Mouse (Mus musculus): ENCODE data around the gene Mettl1.

Mettl1 gene

DNA sequence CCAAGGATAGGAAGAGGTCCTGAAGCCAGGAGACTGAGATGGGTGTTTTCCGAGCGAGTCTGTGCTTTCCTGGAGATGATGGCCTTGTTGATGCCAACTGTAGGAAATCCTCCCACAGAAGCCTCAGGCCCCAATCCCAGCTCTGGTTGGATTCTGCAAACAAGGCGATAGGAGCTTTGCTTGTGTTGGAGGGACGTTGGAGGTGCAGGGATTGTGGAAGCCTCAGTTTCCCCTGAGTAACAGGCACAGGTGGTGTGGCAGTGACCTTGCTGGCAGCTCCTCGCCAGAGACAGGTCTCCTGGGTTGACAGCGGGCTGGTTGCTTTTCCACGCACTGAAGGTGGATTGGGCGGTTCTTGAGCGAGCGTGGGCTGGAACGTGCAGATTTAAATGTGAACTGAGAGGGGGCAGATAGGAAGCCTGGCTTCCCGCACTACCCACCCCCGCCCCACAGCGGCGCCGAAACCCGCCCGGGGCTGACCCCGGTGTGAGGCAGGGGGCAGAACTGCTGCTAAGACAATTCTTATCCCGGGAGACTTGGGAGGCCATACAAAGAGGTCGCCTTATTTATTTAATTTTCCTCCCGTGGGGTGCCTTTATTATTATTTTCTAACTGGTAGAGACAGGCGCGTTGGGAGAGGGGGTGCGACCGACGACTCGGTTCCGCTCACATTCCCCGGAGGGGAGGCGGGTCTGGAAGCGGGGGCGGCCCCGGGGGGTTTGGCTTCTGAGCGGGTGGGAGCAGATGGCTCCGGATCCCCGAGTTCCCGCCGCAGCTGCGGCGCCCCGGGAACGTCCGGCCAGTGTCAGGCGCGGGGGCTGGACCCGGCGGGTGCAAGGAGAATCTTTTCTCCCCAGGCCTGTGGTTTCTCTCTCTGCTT is 39.9 kb downstream of the Mettl1 start:
- in situ Hi-C loops (cut with MboI, MseI), result no loop called here

DNA sequence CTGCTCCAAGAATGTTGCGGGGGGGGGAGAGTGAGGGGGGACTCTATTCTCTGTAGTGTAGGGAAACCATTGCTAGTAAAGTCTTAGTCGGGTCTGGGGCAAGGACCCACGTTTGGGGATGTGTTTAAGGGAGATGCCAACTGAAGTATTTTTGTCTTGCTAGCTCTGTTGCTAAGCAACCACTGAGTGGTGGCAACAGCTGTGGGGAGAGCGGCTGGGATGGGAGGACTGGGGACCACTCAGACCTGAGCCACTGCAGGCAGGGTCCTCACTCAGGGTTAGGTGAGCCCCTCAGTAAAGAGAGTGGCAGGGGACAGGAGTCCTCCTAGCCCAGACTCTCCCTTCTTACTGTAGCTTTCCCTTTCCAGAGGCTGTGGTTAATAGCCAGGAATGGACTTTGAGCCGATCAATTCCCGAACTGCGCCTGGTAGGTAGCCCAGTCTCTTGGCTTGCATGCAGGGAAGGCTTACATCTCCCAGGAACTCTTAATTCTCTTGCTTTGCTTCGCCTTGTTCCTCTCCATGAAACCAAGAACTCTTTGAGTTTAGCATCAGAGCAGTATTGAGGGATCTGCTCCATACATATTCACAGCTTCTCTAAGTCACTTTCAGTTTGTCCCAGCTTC is 40.9 kb downstream of the Mettl1 start:
- in situ Hi-C loops (cut with MboI, MseI), result no loop called here

DNA sequence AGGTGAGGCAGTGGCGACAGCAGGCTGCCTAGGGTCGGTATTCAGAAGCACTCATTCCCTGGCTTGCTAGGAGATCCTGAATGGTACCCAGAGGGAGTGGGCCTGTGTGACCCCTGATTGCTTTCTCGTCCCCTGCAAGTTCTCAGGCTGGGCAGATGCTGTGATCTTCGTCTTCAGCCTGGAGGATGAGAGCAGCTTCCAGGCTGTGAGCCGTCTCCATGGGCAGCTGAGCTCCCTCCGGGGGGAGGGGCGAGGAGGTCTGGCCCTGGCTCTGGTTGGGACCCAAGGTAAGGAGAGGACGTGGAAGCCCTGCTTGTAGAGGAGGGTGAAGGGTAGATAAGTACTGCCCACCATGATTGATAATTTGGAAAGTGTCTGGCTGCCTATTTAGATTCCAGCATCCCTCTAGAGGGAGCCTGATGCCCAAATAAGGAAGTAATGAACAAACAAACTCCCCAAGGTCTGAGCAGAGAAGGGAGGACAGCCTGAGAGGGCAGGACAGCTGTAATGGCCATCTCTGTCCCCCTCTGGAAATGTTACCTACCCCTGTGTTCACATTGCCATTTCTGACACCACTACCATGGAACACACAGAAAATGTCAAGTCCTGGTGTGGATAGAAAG is 42.2 kb downstream of the Mettl1 start:
- in situ Hi-C loops (cut with MboI, MseI), result no loop called here

DNA sequence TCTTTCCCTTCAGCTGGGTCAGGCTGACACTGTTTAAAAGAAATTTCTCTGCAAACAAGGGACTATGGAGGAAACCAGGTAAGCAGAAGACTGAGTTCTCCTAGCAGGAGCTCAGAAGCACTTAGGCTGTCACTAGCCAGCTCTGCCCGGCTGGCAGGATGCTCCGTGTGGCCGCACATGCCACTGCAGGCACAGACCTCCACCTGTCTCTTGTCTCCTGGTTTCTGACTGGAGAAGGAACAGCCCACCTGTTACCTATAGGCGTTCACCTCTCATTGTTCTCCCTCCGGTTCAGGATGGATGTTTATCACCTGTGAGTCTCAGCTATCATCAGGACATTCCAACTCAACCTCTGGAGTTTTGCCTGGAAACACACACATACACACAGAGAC is 42.7 kb downstream of the Mettl1 start:
- in situ Hi-C loops (cut with MboI, MseI), result no loop called here

DNA sequence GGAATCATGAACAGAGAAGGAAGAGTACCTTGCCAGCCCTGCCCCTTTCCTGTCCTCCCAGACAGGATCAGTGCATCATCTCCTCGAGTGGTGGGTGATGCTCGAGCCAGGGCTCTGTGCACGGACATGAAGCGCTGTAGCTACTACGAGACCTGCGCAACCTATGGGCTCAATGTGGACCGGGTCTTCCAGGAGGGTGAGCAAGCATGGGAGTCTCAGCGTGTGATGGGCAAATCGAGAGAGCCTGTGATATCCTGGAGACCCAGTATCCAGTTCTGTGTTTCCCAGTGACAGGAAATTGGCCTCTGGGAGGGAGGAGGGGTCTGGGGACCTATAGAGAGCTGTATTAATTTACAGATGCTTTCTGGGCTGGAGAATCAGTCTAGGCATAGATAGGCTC is 43.8 kb downstream of the Mettl1 start:
- in situ Hi-C loops (cut with MboI, MseI), result no loop called here

DNA sequence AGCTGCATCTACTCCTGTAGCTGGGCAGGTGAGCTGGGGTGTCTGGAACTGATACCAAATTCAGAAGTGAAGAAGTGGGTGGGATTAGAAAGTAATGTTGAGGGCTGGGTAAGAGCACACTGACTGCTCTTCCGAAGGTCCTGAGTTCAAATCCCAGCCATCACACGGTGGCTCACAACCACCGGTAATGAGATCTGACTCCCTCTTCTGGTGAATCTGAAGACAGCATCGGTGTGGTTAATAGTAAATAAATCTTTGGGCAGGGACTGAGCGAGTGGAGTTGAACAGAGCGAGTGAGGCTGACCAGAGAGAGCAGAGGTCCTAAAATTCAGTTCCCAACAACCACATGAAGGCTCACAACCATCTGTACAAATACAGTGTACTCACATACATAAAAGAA is 44.4 kb downstream of the Mettl1 start:
- in situ Hi-C loops (cut with MboI, MseI), result no loop called here

DNA sequence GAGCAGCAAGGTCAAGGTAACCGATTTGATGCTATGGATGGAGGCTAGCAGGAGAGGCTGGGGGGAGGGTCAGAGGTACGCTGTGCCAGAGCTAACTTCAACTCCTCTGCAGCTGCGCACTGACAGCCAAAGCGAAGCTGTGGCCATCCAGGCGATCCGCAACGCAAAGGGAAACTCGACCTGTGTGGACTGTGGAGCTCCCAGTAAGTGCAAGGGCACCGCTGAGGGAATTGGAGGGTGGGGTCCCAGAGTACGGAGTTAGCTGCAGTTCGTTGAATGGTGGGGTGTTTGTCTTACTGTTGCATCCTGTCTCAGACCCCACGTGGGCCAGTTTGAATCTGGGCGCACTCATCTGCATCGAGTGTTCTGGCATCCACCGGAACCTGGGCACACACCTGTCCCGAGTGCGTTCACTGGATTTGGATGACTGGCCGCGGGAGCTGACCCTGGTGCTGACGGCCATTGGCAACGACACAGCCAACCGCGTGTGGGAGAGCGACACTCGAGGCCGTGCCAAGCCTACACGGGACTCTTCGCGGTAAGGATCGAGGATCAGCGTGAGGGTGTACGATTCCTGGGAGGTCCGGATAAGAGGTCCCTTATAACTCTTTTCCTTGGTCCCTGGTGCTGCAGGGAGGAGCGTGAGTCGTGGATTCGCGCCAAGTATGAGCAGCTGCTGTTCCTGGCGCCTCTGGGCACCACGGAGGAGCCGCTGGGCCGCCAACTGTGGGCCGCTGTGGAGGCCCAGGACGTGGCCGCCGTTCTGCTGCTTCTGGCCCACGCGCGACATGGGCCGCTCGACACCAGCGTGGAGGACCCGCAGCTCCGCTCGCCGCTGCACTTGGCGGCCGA is 49.6 kb downstream of the Mettl1 start:
- in situ Hi-C loops (cut with MboI, MseI), result no loop called here

DNA sequence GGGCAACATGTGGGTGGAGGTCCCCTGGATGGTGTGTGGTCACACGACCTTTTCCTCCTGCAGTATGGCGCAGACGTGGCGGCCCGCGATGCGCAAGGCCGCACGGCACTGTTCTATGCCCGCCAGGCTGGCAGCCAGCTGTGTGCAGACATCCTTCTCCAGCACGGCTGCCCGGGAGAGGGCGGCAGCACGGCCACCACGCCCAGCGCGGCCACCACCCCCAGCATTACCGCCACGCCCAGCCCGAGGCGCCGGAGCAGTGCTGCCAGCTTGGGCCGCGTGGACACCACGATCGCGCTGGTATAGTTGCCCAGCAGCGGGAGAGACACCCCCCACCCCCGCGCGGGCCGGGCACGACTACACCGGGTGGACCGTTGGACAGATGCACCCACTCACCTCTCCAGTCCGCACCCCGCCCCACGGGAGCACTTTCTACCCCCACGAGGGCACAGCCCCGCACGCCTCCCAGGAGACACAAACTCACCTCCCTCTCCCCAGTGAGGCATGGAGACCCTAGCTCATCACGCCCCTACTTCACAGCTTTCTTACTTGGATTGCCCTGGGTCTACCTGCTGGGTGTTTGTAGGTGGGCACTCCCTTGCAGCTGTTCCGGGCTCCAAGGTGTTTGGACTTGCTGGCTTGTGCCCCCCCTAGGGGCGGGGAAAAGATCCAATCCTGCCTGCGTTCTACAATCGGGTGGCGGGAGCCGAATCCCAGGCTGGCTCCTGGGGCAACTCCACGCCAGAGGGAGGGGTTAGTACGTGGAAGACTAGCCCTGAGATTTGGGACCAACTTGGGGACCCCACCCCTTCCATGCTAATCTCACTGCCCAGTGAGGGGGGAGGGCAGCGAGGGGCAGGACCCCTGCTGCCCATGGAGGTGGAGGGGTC is 50.5 kb downstream of the Mettl1 start:
- in situ Hi-C loops (cut with MboI, MseI), result no loop called here

DNA sequence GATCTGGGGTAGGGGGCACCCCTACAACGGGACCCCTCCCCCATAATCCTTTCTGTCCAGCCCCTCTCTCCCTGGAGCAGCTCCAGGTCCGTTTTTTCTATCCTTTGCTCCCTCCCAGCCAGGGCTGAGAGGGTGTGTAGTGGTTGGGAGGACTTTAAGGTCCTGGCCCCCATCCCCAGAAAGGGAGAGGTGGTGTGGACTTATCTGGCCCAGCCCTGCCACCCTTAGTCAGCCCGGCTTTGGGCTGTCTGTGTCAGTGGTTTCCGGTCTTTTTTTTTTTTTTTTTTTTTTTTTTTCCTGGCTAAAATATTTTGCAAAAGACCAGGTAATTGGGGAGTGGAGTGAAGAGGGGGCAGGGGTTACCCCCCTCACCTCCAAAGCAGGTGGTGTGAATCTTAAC is 51.5 kb downstream of the Mettl1 start:
- in situ Hi-C loops (cut with MboI, MseI), result no loop called here

DNA sequence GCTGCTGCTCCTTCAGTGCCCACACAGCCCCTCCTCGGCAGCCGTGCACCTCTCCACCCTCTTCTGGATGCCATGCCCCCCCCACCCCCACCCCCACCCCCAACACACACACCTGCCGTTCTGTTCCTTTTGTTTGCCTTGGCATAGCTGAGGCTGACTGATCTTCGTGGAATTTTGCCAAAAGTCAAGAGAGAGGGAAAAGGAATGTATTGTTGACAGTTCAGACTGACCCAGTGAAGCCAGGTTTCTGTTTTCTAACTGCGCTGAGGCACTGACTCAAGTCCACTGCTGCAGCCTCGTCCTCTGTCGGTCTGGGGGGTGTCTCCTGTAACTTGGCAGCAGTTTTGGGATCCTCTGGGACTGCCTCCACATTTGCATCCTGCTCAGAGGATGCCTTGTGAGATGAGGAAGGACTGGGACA is 53.2 kb downstream of the Mettl1 start:
- in situ Hi-C loops (cut with MboI, MseI), result no loop called here

Measured in T-helper 1 cell (primary cell).